Mouse (Mus musculus): ENCODE measurements around the gene Aida.
A peak's percentile ranks its signal among the peaks of the same experiment; 100 is the strongest.
"Not testable (repeated sequence)": the region's sequence is repeated elsewhere in the genome, so short reads cannot be mapped to it uniquely, and the experiment has no call there.

The Aida gene

GRCm38 (mm10) chr1:183322496-183322895, 26.1 kb downstream of the Aida start:
- not testable (repeated sequence) for DNase-seq

GRCm38 (mm10) chr1:183323923-183324322, 27.5 kb downstream of the Aida start:
- no peak for DNase-seq

GRCm38 (mm10) chr1:183324433-183324832, 28.0 kb downstream of the Aida start:
- DNase-seq = no peak

GRCm38 (mm10) chr1:183327171-183327570, 30.8 kb downstream of the Aida start:
- no peak for DNase-seq

GRCm38 (mm10) chr1:183342902-183343301, 46.5 kb downstream of the Aida start:
- DNase-seq = not testable (repeated sequence)

GRCm38 (mm10) chr1:183344886-183345816, 48.8 kb downstream of the Aida start:
- DNase-seq = peak; percentile 96

- DNase-seq = no peak
These were observed 49.4 kb downstream of the Aida start for GRCm38 (mm10) chr1:183345817-183346195.

- peak; percentile 54 for DNase-seq
These were observed 53.5 kb downstream of the Aida start for GRCm38 (mm10) chr1:183349840-183350239.

- no peak for DNase-seq
These were observed 62.5 kb downstream of the Aida start for GRCm38 (mm10) chr1:183358901-183359300.

- no peak for DNase-seq
These were observed 65.9 kb downstream of the Aida start for GRCm38 (mm10) chr1:183362301-183362700.

GRCm38 (mm10) chr1:183362729-183363576, 66.6 kb downstream of the Aida start:
- no peak for DNase-seq

GRCm38 (mm10) chr1:183363577-183363867, 67.1 kb downstream of the Aida start:
- DNase-seq = no peak

GRCm38 (mm10) chr1:183366361-183366760, 70.0 kb downstream of the Aida start:
- DNase-seq = no peak

GRCm38 (mm10) chr1:183368601-183369400, 72.4 kb downstream of the Aida start:
- peak; percentile 11 for DNase-seq

- DNase-seq = peak; percentile 94
These were observed 73.1 kb downstream of the Aida start, which contains the start of gene Mia3 for GRCm38 (mm10) chr1:183369427-183370014. Mia3 (minus strand) TSS chr1:183369553.

- no peak for DNase-seq
These were observed 78.3 kb downstream of the Aida start for GRCm38 (mm10) chr1:183374728-183375127.
